Comparison of ENCODE assay signal across 7 mouse cellular contexts in the genomic region with DNA sequence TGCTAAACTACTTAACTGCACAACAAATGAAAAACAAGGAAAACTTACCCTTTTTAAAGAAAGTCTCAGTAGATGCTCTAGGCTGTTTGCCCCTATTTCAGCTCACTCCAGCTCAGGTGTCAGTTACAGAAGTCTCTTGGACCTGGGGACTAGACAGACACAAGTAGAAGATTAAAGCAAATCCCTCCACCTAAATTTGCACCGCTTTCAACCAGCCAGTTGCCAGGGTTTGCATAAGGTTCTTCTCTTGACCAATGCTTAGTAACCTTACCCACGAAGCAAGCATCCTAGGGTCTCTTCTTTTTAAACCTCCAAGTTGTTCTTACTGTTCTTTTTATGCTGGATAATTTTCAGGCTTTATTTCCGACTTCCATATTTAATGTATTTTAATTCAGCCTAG. TPM values are rescaled to one million over a fixed set of nuclear protein-coding genes. Genes with fewer than 3 reads are reported as not detected.
DNase-seq lines count a peak whose midpoint lies in the region; ATAC-seq and TF ChIP-seq lines count a peak whose summit lies in the region.

A gene (minus strand): TSS at position 101 of the 400 bp plus-strand sequence.

- no peak for TF ChIP-seq EP300 in lung, postnatal 0 days (IDR thresholded peaks at IDR 0.05)

- no peak for TF ChIP-seq POLR2A in lung, adult 2 months (IDR thresholded peaks at IDR 0.05; ENCODE audit: borderline replicate concordance, extremely low read depth, low read depth, low read length)

- 73% methylated on average over 3 of the region's 3 CpGs for WGBS in lung, postnatal 0 days
- WGBS in embryonic facial prominence, embryonic 15.5 days, result 52% methylated on average over 3 of the region's 3 CpGs
- 58% methylated on average over 3 of the region's 3 CpGs for WGBS in neural tube, embryonic 13.5 days
- WGBS in lung, adult 2 months, result 80% methylated on average over 3 of the region's 3 CpGs

- no peak within 1 kb of the TSS for H3K4me3 ChIP-seq in lung, postnatal 0 days (ENCODE audit: low read depth, low read length)
- H3K4me3 ChIP-seq in embryonic facial prominence, embryonic 15.5 days (replicated peaks), result no peak within 1 kb of the TSS
- H3K4me3 ChIP-seq in neural tube, embryonic 13.5 days, result no peak within 1 kb of the TSS
- no peak within 1 kb of the TSS for H3K4me3 ChIP-seq in lung, adult 2 months (replicated peaks; ENCODE audit: extremely low read depth, low read depth, low read length)

- H3K36me3 ChIP-seq in lung, postnatal 0 days (ENCODE audit: insufficient read depth, low read length), result no peaks in the 10 kb centered on the region
- no peaks in the 10 kb centered on the region for H3K36me3 ChIP-seq in embryonic facial prominence, embryonic 15.5 days
- no peaks in the 10 kb centered on the region for H3K36me3 ChIP-seq in neural tube, embryonic 13.5 days

- no peak within 1 kb of the TSS for H3K4me2 ChIP-seq in lung, postnatal 0 days (replicated peaks; ENCODE audit: low read depth, low read length)
- H3K4me2 ChIP-seq in embryonic facial prominence, embryonic 15.5 days (replicated peaks), result no peak within 1 kb of the TSS
- no peak within 1 kb of the TSS for H3K4me2 ChIP-seq in neural tube, embryonic 13.5 days

- no peaks in the 10 kb centered on the region for H3K27me3 ChIP-seq in lung, postnatal 0 days (replicated peaks; ENCODE audit: insufficient read depth, low read length)
- H3K27me3 ChIP-seq in embryonic facial prominence, embryonic 15.5 days, result no peaks in the 10 kb centered on the region
- no peaks in the 10 kb centered on the region for H3K27me3 ChIP-seq in neural tube, embryonic 13.5 days

- no peak for TF ChIP-seq CTCF in lung, postnatal 0 days (IDR thresholded peaks at IDR 0.05)
- no peak for TF ChIP-seq CTCF in lung, adult 2 months (IDR thresholded peaks at IDR 0.05; ENCODE audit: insufficient read depth, low read length)

- H3K9ac ChIP-seq in lung, postnatal 0 days (replicated peaks; ENCODE audit: low read depth), result no peak within 1 kb of the TSS
- H3K9ac ChIP-seq in embryonic facial prominence, embryonic 15.5 days, result no peak within 1 kb of the TSS
- H3K9ac ChIP-seq in neural tube, embryonic 13.5 days, result no peak within 1 kb of the TSS

- no peak for ATAC-seq in lung, postnatal 0 days
- ATAC-seq in embryonic facial prominence, embryonic 15.5 days (ENCODE audit: insufficient number of reproducible peaks, low FRiP score, low TSS enrichment, low read depth), result no peak
- no peak for ATAC-seq in neural tube, embryonic 13.5 days (ENCODE audit: low read depth)

- no peaks in the 10 kb centered on the region for H3K9me3 ChIP-seq in lung, postnatal 0 days (ENCODE audit: low read length)
- H3K9me3 ChIP-seq in embryonic facial prominence, embryonic 15.5 days (replicated peaks), result no peaks in the 10 kb centered on the region
- no peaks in the 10 kb centered on the region for H3K9me3 ChIP-seq in neural tube, embryonic 13.5 days

- H3K4me1 ChIP-seq in lung, postnatal 0 days (ENCODE audit: insufficient read depth, low read depth, low read length), result peaks cover 4% of the 10 kb centered on the region; the same call in 1 of the 2 replicates
- 0 out of 2 replicates have a peak, but pooled peaks cover 5% of the 10 kb centered on the region for H3K4me1 ChIP-seq in embryonic facial prominence, embryonic 15.5 days
- no peaks in the 10 kb centered on the region for H3K4me1 ChIP-seq in neural tube, embryonic 13.5 days (replicated peaks)
- H3K4me1 ChIP-seq in lung, adult 2 months (ENCODE audit: control insufficient read depth, insufficient read depth, low read length), result no peaks in the 10 kb centered on the region

- no peak within 1 kb of the TSS for H3K27ac ChIP-seq in lung, postnatal 0 days (ENCODE audit: low read length)
- H3K27ac ChIP-seq in embryonic facial prominence, embryonic 15.5 days (replicated peaks), result no peak within 1 kb of the TSS
- no peak within 1 kb of the TSS for H3K27ac ChIP-seq in neural tube, embryonic 13.5 days (replicated peaks)

- DNase-seq in lung, postnatal 0 days (ENCODE audit: low spot score), result no peak
- no peak for DNase-seq in lung, adult 18-20 months
- no peak for DNase-seq in layer of hippocampus, postnatal 10 days (ENCODE audit: low spot score in 2 of 2)
- no peak for DNase-seq in kidney, adult 8-10 months
- DNase-seq in lung, adult 2 months, result no peak

RNA-seq across cellular contexts. Expression of the gene that starts here (rescaled TPM):
- polyA plus RNA-seq in lung, postnatal 0 days (2015; fragmentation: Nextera tagmentation; extraction: Ambion mirVana), result 15.9 and 23.6 TPM in 2 replicates
- 47.0 and 49.9 TPM in 2 replicates for polyA plus RNA-seq in embryonic facial prominence, embryonic 15.5 days (2015; fragmentation: Nextera tagmentation; extraction: Ambion mirVana)
- total RNA-seq in layer of hippocampus, postnatal 10 days (2021), result 10 to 100 TPM; 85.2 to 94.1 TPM
- polyA plus RNA-seq in neural tube, embryonic 13.5 days (2015; fragmentation: Nextera tagmentation; extraction: Ambion mirVana), result 61.0 and 62.5 TPM in 2 replicates
- 6.1 and 8.1 TPM in 2 replicates for polyA plus RNA-seq in lung, adult 2 months (2012; rRNA removed)
